Mouse (Mus musculus): ENCODE results near the gene Stk32b. TPM values are rescaled to one million over a fixed set of nuclear protein-coding genes. Genes with fewer than 3 reads are reported as not detected.

The Stk32b gene
- polyA plus RNA-seq (2021; fragmentation: Nextera tagmentation), result 1.0 and 1.2 TPM in 2 replicates
- long read RNA-seq, experiment 1, result 0 reads
- long read RNA-seq, experiment 2, transcript Stk32b-201 (12 exons, 3,458 nt), result major isoform, 6 of 6 reads
- long read RNA-seq, experiment 2, partial matches to known transcripts, result 0 of 6 reads
- long read RNA-seq, experiment 2, other reads (novel, unspliced or antisense), result 0 of 6 reads

GRCm38 (mm10) chr5:37716505-37717372, at the start of gene Stk32b:
Gene Stk32b, minus strand, starts transcription at chr5:37717171.

DNA sequence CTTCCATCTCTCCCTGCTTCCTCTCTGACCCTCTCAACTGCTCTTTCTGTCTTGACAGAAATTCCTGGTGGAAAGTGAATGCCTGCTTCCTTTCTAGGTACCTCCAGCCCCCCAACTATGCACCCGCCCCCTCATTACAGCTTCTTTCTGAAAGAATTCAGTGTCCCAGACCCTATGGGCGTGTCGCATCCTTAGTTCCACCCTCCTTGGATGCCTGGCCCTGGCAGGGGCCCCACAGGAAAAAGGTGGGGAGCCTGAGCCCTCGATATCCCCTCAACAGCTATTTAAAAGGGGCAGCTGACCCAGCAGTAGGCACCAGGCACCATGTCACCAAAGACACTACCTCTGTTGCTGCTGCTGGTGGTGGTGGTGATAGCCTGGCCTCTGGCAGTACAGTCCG, 18.3 kb upstream of the Stk32b start, which contains the start of gene Cytl1:
TSS of gene Cytl1 (plus strand) at position 296 of the 400 bp plus-strand sequence.

Other genes starting within 250 kb of the Stk32b start
- gene Cytl1, start 18.3 kb upstream of the Stk32b start, polyA plus RNA-seq (2021; fragmentation: Nextera tagmentation), result 0.36 and 0.88 TPM in 2 replicates
- 8.6 and 20.6 TPM in 2 replicates for gene Msx1, start 107.4 kb upstream of the Stk32b start, polyA plus RNA-seq (2021; fragmentation: Nextera tagmentation)

Data from layer of hippocampus, adult 6 months (tissue).